Mouse (Mus musculus): ENCODE results near the gene Olfr1395.
A peak's percentile ranks its signal among the peaks of the same experiment; 100 is the strongest.

Gene Olfr1395

DNA sequence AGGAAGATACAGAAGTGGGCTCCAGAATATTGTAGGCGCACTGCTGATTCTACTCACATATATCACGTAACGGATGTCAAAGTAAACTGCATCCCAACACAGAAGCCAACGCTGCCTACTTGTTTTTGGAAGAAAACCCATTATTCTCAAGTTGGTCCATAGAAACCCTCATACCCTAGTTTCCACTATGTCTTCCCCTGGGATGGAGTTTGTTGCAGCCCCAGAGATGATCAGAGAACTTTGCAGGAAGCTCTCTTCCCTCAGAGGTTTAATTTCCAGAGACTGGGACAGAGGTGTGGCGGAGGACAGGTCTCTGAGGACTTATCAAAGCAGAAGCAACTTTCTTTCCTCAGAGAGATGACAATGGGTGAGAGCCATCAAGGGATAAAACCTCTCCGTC is at the start of gene Olfr1395:
Gene Olfr1395 (plus strand): TSS at position 301 of the 400 bp plus-strand sequence.
- no peak for DNase-seq

DNA sequence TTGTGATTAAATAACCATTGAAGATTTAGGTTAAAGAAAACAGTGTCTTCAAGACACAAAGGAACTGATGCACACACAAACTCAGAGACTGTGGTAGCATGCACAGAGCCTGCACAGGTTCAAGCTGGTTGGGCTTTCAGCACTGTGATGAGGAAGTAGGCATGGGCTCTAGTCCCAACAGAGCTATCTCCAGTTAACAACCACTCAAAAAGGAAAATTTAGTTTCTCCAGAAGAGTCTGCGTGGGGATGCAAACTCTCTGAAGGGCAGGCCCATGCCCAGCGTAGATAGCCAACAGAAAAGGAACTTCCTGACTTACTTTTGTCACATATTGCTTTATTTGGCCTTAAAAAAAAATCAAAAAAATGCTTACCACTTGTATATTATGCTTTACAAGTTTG is 49.3 kb upstream of the Olfr1395 start:
- no peak for DNase-seq

DNA sequence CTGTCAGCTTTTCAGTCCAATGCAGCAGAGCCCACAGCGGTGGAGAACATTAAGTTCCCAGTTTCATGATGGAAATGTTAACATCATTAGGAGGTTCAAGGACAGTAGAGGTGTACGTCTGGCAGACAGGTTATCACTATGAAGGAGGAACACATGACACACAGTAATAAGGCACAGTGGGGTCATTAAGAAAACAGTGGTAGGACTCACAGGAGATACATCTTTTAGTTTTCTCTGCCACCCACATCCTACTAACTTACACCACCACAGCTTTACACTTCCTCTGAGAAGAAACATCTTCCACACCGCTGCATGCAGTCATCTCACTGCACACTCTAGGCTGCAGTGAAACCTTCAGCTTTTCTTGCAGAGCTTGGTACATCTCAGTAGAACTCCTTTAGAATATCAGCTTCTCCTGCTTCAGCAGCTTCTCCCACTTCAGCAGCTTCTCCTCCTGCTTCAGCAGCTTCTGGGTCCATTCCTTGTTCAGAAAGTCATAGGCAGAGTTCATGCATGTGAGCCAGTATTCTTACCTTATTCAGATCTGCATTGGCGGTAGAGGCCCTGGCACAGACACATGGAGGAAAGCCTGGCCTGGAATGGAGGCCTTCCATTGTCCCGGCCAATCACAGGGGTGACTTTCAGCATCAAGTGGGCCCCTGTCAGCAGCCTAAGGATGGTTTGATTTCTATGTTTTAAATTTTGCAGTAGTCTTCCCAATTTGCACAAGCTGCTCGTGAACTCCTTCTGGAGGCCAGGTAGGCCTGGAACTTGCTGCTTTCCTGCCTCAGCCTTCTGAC is 48.0 kb upstream of the Olfr1395 start:
- DNase-seq, result no peak

DNA sequence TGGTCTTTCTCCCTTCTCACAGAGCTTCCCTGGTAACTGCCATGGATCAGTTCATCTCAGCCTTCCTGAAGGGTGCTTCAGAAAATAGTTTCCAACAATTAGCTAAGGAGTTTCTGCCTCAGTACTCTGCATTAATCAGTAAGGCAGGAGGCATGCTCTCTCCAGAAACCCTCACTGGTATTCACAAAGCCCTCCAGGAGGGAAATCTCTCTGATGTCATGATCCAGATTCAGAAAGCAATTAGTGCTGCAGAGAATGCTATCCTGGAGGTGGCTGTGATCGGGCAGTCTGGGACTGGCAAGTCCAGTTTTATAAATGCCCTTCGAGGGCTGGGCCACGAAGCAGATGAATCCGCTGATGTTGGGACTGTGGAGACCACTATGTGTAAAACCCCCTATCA is 46.7 kb upstream of the Olfr1395 start:
- no peak for DNase-seq

DNA sequence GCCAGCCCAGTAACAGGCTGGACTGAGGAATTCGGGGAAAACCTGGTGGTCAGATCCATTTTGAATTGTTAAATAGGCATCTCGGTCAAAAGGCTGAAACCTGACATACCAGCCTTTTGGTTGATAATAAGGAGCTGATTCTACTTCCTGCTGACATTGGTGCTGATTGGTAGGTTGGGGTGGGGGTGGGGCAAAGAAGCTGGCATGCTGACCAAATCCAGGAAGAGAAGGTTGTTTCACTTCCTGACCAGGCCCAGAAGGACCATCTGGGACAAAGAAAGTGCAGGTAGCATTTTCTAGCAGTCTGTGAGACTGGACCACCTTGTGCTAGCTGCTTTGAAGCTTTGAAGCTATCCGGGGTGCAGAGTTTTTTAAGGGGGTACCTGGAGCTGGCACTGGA is 41.7 kb upstream of the Olfr1395 start:
- DNase-seq, result no peak

DNA sequence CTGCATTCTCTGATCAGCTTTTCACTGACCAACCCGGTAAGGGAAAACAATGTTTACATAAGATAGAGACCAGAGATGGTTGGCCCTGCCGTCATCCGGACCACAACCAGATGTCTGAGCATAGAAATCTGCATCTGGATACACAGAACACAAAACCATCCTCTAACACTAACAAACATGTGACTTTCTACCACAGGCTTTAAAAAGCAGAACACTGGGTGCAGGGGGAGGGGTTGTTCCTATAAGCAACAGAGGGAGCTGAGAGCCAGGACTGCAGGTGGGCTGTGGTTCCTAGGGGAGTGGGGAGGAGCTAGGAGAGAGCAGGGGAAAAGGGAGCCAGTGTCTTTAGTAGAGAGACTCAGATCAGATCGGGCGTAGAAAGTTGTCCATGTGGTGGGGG is 40.6 kb upstream of the Olfr1395 start:
- DNase-seq, result no peak

DNA sequence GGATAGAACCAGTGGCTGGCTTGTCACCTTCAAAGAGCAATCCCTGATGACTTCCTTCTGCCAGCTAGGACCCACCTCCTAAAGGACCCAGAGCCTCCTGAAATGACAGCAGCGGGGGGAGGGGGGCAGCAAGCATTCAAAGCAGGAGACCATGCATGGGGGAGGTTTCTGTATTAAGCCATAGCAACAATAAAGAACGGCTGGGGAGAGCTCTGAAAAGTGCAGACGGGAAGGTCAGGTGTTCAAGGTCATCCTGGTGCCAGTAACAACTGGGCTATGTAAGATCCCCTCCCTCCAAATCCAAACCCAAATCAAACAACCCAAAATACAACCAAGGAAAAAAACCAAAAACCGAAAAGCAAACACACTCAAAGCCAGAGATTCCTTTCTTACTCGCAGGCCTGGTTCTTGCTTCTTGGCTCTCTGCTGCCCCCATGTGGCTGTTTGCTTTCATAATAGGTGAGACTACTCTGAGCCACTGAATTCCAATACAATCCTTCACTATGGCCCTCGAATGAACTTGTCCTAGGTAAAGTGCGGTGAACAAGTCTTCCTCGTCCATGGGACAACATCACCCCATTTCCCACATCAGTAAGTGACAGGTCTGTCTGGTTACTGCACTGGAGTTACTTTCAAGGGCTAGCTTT is 38.9 kb upstream of the Olfr1395 start:
- peak; percentile 98 for DNase-seq

DNA sequence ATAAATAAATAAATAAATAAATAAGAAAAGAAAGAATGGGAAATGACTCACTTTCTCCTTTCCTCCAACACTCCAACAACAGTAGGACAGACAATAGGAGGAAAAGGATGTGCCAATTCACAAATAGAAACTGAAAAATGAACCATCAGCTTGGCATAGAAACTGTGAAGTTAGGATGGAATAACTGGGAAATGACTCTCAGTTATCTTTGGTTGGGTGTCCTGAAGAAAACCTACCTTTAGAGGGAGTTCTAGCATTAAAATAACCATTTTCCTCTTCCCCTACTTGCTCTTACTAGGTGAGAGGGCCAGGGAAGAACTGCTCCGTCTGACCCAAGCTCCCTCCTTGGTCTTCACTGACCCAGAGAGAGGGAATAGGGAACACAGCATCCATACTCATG is 36.3 kb upstream of the Olfr1395 start:
- DNase-seq, result no peak

DNA sequence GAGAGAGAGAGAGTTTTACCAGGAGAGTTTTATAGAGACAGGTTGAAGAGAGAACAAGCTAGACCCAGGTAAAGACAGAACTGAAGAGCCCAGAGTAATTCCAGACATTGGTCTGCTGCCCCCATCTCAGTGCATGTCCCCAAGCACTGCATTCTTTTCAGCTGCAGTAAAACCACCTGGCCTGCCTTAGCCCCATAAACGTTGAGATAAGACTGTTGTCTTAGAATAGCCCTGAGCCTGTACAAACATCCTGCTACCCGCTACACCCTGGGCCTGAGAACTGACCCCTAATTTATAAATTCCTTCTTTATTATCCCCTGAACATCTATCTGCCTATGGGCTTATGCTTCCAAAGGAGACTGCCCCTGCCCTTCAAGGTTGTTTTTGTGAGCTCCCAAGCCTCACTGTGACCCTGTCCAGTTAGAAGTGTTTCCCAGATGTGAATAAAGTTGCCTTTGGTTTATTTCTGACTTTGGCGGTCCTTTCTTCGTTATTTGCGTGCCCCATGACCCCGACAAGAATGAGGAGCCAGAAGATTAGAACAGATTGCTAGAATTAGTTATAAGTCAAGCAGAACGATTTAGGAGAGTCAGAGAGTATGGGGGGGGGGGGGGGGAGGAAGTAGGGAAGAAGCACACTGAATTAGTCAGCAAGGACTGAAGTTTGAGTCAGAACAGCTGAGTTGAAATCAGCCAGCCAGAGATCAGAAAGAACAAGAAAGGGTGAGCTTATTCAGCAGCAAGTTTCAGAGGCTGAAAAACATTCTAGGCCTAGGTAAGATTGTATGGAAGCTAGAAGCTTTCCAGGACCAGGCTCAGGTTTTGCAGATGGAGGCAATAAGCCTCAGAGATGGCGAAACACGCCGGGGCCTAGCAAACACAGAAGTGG is 34.2 kb upstream of the Olfr1395 start:
- no peak for DNase-seq

DNA sequence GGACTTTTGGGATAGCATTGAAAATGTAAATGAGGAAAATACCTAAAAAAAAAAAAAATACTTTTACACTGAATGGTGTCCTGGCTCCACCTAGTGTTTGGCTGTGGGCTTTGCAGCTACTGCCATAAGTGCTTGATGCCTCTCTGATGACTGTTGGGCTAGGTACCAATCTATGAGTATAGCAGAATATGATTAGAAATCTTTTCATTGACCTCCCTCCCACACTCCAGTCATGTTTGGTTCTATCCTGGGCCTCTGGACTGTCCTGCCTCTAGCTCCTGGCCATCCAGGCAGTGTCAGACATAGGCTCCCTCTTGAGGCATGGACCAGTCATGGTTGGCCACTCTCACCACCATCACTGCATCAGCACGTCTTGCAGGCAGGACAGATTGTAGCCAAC is 33.2 kb upstream of the Olfr1395 start:
- DNase-seq, result peak; percentile 13

DNA sequence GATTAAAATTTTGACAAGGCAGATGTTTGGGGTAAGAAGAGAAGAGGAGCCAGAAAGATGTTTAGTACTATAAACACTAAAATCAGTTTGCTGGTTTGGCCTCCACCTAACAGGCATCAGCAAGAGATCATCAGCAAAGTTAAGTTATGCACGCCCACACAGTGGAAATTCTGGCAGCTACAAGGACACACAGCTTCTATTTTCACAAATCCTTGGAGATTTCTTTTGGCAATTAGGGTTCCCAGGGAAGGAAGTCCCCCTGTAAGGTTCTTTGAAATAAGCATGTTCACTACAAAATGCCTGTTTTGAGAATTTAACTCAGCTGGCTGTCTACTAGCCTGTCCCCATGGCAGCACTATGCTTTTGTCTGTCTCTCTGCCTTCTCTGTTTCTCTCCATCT is 31.1 kb upstream of the Olfr1395 start:
- DNase-seq, result no peak

DNA sequence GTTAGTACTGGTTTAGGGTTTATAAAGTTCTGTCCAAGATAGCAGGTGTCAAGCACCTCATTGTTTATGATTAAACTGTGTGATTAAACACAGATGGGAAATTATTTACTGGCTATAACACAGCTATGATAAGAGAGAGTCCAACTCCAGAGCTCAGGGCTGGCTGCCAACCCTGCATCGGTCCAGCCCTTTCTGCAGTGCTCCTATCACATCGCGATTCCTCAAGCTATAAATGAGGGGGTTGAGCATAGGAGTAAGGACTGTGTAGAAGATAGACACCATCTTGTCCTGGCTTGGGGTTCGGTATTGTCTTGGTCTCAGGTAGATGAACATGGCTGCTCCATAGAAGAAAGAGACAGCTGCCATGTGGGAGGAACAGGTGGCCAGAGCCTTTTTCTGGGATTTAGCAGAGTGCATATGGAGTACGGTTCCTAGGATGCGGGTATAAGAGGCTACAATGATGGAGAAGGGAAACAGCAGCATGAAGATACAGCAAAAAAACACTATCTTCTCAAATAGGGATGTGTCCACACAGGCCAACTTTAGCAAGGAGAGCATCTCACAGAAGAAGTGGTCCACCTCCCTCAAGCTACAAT is 29.4 kb upstream of the Olfr1395 start:
- DNase-seq, result no peak

DNA sequence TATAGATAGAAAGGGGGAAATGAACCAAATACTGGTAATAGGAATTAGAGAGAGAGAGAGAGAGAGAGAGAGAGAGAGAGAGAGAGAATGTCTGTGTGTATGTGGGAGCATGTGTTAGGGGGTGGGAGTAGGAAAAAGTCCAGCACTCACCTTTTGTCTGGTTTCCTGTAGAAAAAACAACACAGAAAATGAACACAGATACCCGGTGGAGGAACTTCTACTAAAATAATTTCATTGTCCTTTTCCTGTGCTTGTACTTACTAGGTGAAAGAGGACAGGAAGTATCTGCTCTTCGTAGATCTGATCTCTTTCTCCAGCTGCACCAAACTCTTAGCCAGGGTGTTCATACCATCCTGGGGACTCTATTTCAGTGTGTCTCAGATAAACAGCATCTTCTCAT is 27.9 kb upstream of the Olfr1395 start:
- no peak for DNase-seq

DNA sequence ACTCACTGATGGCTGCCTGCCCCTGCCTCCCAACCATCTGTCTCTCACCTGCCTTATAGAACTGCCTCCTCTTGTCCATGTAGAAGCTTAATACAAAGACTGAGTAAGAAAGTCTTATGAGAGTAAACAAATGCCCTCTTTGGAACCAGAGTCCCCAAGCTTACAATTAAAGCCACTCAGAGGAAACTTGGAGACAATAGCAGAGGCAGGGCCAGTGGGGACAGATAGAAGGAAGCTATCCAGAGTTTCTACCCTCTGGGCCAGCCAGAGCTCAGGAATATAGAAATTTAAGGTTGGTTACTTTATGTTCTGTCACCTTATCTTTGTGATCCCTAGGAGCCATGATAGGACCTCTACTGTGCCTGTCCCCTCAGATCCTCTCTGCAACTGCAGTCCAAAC is 27.3 kb upstream of the Olfr1395 start, which contains the start of gene Olfr1396:
Gene Olfr1396 (minus strand): TSS at position 101 of the 400 bp plus-strand sequence.
- DNase-seq, result no peak

DNA sequence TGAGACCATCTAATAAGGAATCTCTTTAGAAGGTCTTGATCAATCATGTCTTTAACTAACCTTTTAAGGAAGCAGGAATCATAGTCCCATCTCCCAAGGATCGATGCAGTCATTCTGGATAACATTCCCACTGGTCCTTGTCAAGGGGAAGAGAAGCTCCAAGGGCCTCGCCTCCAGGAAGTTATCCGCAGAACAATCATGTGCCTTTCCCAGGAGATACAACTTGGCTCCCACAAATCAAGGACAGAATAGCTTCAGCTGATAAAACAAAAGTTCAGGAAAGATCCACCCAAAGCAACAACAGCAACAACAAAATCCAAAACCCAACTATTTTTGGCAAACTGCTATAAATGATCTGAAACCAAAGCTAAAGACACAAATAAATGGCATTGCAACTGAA is 22.4 kb upstream of the Olfr1395 start:
- DNase-seq, result no peak

DNA sequence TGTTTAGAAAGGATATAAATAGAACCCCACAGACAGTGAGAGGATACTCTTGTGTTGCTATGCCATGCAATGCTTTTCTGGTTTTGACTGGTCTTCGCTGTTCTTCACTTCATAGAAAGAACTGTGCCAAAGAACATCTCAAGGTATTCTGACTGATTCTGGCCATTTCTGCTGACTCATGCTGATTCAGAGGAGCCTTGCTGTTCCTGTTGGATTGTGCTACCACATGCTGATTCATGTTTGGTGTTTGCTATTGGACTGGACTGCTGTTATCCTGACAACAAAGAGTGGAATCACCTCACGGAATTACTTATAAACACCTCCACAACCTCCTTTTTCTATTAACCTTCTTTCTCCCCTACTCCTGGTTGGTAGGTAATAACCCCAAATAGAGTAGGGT is 17.9 kb upstream of the Olfr1395 start:
- DNase-seq, result no peak

DNA sequence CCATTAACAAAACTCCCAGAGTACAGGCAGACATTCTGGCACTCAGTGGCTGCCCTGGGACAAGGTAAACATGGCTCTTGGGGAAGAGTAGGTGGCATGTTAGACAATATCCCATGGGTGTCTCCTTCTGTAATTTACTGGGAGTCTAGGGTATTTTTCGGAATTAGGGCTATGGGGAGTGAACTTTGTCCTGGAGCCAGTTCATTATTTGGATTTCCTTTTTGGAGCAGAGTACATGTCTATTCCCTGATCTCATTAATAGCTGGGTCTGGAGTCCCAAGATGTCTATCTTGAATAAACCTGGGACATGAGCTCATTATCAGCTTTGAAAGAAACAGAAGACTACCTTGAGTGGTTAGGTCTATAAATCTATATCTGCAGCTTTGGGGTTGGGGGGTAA is 12.0 kb downstream of the Olfr1395 start, which contains the start of gene Olfr1394:
Gene Olfr1394 (plus strand): TSS at position 301 of the 400 bp plus-strand sequence.
- DNase-seq, result no peak

DNA sequence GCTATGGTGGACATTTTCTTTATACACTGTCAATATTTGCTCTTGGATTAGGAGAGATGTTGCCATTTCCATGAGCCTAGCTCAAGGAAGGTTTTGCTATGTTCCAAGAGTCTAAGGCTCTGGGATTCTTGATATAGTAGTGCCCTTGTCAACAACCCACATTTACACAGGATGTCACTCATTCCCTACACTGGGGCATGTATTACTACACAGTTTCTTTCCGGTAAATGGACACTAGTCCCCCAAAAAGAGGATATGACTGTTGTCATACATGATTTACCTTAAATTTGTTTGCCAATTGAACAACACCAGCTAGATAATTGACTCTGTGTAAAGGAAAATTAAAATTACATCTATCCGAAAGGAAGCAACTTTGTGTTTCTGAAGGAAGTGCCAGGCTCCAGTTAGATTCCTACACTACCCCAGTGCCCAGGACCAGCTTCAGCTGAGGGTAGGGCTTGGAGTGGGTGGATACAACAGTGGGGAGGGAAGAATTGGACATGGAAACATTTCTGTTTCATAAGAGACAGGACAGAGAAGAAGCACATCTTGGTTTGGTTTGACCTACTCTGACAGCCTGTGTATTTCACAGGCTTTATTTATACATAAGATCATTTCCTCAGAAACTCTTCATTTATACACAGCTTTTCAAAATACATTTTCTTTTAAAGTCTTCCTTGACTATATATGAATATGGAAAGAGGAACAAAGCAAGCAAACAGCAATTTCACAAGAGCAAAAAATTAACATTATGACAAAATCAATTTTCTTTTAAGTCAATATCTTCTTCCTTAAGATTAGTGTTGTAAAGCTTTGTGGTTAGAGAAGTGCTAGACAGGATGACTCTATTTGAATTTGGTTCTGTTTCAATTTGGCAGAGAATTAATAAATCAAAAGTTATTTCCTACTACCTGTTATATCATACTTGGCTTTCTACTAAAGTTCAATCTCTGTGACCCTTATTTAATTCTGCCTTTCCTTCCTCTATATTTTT is 15.0 kb downstream of the Olfr1395 start:
- no peak for DNase-seq

DNA sequence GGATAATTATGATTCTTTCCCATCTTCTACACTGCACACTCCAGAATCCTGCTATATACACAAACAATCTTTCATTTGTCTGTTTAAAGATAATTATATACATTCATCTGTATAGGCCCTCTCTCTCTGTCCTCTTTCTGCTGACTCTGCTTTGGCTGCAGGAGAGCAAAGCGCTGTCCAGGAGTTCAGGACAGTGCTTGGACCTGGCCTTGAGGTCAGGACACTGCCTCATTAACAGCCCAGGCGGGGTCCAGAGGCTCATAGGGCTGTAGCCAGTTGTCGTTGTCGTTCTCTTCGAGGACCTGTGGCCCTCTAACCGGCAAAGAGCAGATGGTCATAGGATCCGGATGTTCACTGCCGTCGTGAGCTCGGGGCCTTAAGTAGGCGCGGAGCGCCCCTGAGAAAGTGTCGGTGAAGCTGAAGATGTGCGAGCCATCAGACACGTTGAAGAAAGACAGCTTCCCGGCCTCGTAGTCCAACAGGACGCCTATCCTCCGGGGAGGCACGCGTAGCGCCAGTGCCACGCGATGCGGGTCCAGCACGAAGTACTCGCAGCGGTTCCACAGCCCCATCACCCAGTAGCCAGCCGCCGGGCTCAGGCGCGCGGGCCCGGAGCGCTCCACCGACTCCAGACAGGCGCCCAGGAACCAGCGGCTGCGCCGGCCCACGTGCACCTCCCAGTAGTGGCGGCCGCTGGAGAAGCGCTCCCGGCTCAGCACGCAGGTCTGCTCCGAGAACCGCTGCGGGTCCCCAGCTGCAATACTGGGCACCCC is 27.0 kb downstream of the Olfr1395 start:
- peak; percentile 40 for DNase-seq

DNA sequence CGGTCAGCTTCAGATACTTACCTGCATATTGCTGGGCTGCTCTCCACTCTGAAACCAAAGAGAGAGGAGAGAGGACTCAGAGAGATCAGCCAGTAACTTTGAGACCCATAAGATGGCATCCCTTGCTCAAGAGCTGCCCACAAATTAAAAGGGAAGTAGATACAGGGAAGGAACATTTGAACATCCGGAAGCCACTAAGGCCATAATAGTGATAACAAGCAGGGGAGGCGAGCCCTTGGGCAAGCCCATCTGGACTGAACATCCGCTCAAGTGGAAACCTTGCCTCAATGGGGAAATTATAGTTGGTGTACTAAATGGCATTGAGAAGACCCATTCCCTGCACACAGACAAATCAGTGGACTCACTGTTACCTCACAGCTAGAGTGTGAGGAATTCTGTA is 28.5 kb downstream of the Olfr1395 start:
- no peak for DNase-seq

DNA sequence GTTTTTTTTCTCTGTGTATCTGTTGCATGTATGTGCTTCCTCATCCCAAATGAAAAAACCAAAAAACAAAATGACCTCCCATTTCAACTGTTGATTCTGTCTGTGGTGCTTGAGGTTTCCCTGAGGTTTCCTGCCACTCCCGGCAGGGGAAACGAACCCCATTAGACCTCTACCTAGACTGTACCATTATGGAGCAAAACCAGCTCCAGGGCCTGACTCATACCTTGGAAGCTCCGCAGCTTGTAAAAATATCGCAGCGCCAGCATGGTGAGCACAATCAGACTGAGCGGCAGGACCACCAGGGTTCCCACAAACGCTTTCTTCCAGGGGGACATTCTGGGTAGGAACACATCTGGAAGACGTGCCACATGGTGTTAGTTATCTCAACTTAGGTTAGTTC is 33.3 kb downstream of the Olfr1395 start:
- no peak for DNase-seq

Measured in right cerebral cortex, postnatal 4 days (tissue).